Mouse (Mus musculus) limb, embryonic 10.5 days (tissue): ENCODE results near the gene Gipc3. TPM values are rescaled to one million over a fixed set of nuclear protein-coding genes. Genes with fewer than 3 reads are reported as not detected.

Experiments
- DNase-seq: peaks from one replicate; pipeline ENCODE4 v3.0.0-alpha.2; 2017; ENCODE audit warnings: low spot score
- H3K27ac ChIP-seq: fragments of 300-500 bp; sonication (generic); 2 replicates; pipeline ENCODE4 v1.5.1; 2016; ENCODE audit warnings: mild to moderate bottlenecking
- H3K27me3 ChIP-seq: fragments of 300-500 bp; sonication (generic); 2 replicates; pipeline ENCODE4 v1.6.1; 2016; ENCODE audit warnings: low read depth, mild to moderate bottlenecking; ENCODE audit not compliant: poor library complexity, severe bottlenecking
- H3K36me3 ChIP-seq: fragments of 300-500 bp; sonication (generic); 2 replicates; pipeline ENCODE4 v1.6.1; 2016; ENCODE audit warnings: mild to moderate bottlenecking, moderate library complexity
- H3K4me1 ChIP-seq: fragments of 300-500 bp; sonication (generic); 2 replicates; pipeline ENCODE4 v1.6.1; 2016
- H3K4me3 ChIP-seq: fragments of 300-500 bp; sonication (generic); 2 replicates; pipeline ENCODE4 v1.5.1; 2016; ENCODE audit warnings: mild to moderate bottlenecking, moderate library complexity
- H3K9me3 ChIP-seq: fragments of 300-500 bp; sonication (generic); replicated peaks from 2 replicates; pipeline ENCODE4 v1.6.1; 2016; ENCODE audit warnings: mild to moderate bottlenecking
- WGBS: fragments of 180-500 bp; shearing (Covaris S2); methylation state at CpG from one replicate; pipeline ENCODE4 v1.1.7; 2016; 5-methylcytosine and 5-hydroxymethylcytosine counted together
- polyA plus RNA-seq: library from polyadenylated mRNA; unstranded; fragments of >200 nt; fragmentation: Nextera tagmentation; extraction: Ambion mirVana; gene quantifications from 2 replicates; pipeline ENCODE4 v1.2.1, GENCODE M21; 2016

The Gipc3 gene
- polyA plus RNA-seq, 1 experiment from 2014 or later, result 0.09 TPM

DNA sequence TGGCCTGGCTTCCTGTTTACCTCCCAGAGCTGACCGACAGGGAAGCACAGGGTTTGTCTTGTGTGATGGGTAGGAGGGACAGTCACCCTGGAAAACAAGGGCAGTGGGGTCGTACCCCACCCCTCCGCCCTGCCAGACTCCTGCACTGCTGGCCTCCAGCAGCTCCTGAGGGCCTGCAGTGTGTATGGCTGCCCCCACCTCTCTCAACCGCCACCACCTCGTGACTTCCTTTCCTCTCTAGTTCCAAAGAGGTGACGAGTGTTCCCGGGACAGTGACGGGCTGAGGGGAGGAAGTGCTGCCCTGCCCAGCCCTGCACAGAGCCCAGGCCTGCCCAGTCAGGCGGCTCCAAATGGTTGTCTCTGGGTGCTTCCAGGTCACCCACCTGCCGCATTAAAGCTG lies 45.2 kb downstream of the Gipc3 start:
- Histone ChIP-seq H3K4me1 (peaks cover 72% of the 10 kb centered on the region), H3K27ac (0 out of 2 replicates have a peak overlapping the region, but pooled peaks have one; percentile 19), H3K27me3 (no peaks in the 10 kb centered on the region), H3K9me3 (no peaks in the 10 kb centered on the region), H3K36me3 (peaks cover 43% of the 10 kb centered on the region), H3K4me3 (0 out of 2 replicates have a peak overlapping the region, but pooled peaks have one; percentile 2)
- WGBS, result 45% methylated on average over 10 of the region's 10 CpGs
- DNase-seq, result no peak

DNA sequence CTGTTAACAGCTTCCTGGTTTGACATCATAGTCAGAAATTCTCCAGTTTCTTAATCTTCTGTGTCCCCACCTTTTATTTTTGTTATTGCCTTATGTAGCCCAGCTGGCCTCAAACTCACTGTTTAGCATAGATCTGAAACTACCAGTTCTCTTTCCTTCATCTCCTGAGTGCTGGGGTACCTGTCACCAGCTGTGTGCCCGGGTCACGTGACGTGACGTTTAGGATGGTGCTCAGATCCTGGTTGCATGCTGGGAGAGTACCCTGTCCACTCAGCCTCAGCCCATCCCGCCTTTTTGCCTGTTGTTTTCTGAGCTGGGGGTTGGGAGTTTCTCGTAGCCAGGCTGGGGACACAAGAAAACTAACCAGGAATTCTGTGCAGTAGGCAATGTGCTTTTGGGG lies 45.8 kb downstream of the Gipc3 start:
- Histone ChIP-seq H3K36me3 (peaks cover 40% of the 10 kb centered on the region), H3K27me3 (peaks cover 2% of the 10 kb centered on the region), H3K4me1 (peaks cover 66% of the 10 kb centered on the region), H3K27ac (peak overlapping the region; percentile 19; the same call in 1 of the 2 replicates), H3K9me3 (no peaks in the 10 kb centered on the region), H3K4me3 (peak overlapping the region; percentile 2; the same call in 1 of the 2 replicates)
- WGBS, result 80% methylated on average over 6 of the region's 6 CpGs
- DNase-seq, result no peak

- WGBS, result 94% methylated on average over 6 of the region's 6 CpGs
- Histone ChIP-seq H3K4me3 (no peak overlapping the region), H3K9me3 (no peaks in the 10 kb centered on the region), H3K4me1 (peaks cover 56% of the 10 kb centered on the region), H3K27me3 (peaks cover 23% of the 10 kb centered on the region), H3K36me3 (peaks cover 31% of the 10 kb centered on the region), H3K27ac (no peak overlapping the region)
- no peak for DNase-seq
These were observed 47.9 kb downstream of the Gipc3 start for GRCm38 (mm10) chr10:81295185-81295584.

- no peaks in the 10 kb centered on the region for H3K9me3 ChIP-seq
- H3K4me1 ChIP-seq, result peaks cover 48% of the 10 kb centered on the region
- DNase-seq, result no peak
These were observed 48.6 kb downstream of the Gipc3 start for GRCm38 (mm10) chr10:81294442-81294841.

GRCm38 (mm10) chr10:81293334-81294030 lies 49.6 kb downstream of the Gipc3 start:
- Histone ChIP-seq H3K4me3 (peak overlapping the region; percentile 83), H3K9me3 (no peaks in the 10 kb centered on the region), H3K27me3 (peaks cover 35% of the 10 kb centered on the region), H3K4me1 (peaks cover 39% of the 10 kb centered on the region), H3K36me3 (peaks cover 27% of the 10 kb centered on the region), H3K27ac (peak overlapping the region; percentile 96)
- 5% methylated on average over 25 of the region's 25 CpGs for WGBS
- DNase-seq, result no peak

More at GRCm38 (mm10) chr10:81294442-81294841, 48.6 kb downstream of the Gipc3 start:
- Histone ChIP-seq H3K4me3 (peak overlapping the region; percentile 83), H3K36me3 (peaks cover 31% of the 10 kb centered on the region), H3K27ac (peak overlapping the region; percentile 96; the same call in 1 of the 2 replicates), H3K27me3 (peaks cover 30% of the 10 kb centered on the region)
- WGBS, result 58% methylated on average over 8 of the region's 8 CpGs

DNA sequence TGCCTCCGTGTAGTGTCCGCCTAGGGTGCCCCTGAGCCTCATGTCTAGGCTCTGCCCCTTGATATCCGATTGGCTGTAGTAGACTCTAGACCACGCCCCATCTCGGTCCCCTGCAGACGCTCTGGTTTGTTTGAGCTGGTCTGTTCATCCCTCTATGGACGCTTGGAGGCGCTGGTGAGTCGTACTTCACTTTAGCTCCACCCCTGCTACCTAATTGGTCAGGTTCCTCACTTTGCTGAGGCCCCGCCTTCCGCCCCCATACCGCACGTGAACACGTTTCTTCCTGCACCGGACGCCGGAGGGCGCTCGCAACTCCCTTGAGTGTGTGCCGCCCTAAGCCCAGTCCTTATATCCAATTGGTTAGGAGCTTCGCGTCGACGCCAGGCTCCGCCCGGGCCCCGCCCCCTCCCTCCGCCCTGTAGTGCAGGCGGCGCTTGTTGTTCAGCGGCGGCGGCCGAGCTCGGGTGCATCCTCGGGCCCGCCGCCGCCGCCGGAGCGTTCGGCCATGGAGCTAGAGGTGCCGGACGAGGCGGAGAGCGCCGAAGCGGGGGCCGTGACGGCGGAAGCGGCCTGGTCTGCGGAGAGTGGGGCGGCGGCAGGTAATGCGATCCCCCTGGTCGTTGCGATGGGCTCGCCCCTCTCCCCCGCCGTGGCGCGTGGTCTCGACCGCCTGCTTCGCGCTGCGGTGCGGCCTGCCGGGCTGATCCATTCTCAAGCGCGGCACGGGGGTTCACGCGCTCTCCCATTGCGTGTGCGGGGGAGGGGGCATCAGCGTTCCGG lies 50.3 kb downstream of the Gipc3 start, which contains the start of gene Pip5k1c:
Pip5k1c (plus strand) TSS at position 410 of the 780 bp plus-strand sequence.
- Histone ChIP-seq H3K27ac (peak within 1 kb of the TSS; percentile 96), H3K4me1 (peaks cover 33% of the 10 kb centered on the region)

GRCm38 (mm10) chr10:81291511-81292104 lies 51.5 kb downstream of the Gipc3 start, which contains the start of gene Tjp3:
Tjp3 (minus strand) TSS chr10:81291581.
- Histone ChIP-seq H3K27ac (no peak within 1 kb of the TSS), H3K27me3 (peaks cover 52% of the 10 kb centered on the region), H3K4me3 (peak within 1 kb of the TSS; percentile 83), H3K4me1 (peaks cover 28% of the 10 kb centered on the region), H3K36me3 (peaks cover 18% of the 10 kb centered on the region), H3K9me3 (no peaks in the 10 kb centered on the region)
- WGBS, result 76% methylated on average over 9 of the region's 9 CpGs
- no peak for DNase-seq

More for the DNA sequence above, 50.3 kb downstream of the Gipc3 start, which contains the start of gene Pip5k1c:
- Histone ChIP-seq H3K27me3 (peaks cover 41% of the 10 kb centered on the region), H3K9me3 (no peaks in the 10 kb centered on the region), H3K36me3 (peaks cover 21% of the 10 kb centered on the region), H3K4me3 (peak within 1 kb of the TSS; percentile 83)
- peak; percentile 98 for DNase-seq
- under 1% methylated on average over 76 of the region's 80 CpGs for whole genome bisulfite sequencing

DNA sequence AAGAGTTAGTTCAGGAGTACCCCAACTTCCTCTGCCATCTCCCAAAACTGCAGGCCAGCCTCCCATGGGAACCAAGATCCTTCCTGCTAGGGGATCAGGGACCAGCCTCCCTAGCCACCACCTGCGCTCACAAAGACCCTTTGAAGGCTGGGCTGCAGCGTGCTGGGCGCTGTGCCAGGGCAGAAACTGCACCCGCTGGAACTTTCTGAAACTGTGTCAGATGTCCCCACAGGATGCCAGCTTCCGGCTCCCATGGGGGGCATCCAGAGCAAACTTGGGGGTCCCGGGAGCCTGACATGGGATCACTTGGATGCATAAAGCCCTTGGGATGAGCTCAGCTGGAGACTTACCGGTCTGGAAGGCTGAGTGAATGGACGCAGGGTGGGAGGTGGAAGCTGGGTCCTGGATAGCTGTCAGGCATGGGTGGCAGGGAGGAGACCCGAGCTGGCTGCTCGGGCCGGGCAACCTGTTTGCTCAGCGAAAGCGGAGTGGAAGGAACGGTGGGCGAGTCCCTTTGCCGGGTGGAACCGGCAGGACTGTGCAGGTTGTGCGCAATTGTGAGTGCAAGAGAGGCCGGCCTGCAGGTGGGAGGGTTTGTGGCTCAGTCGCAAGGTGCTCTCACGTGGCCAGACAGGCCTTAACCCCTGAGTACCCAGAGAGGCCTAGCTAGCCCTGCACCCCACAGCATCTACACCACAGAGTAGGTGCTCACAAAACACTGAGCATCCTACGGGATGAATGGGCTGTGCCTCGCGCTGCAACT lies 52.2 kb downstream of the Gipc3 start:
- Histone ChIP-seq H3K27me3 (peaks cover 59% of the 10 kb centered on the region), H3K4me1 (peaks cover 34% of the 10 kb centered on the region), H3K36me3 (peaks cover 11% of the 10 kb centered on the region), H3K27ac (no peak overlapping the region), H3K4me3 (no peak overlapping the region), H3K9me3 (no peaks in the 10 kb centered on the region)
- 13% methylated on average over 24 of the region's 24 CpGs for WGBS
- no peak for DNase-seq

DNA sequence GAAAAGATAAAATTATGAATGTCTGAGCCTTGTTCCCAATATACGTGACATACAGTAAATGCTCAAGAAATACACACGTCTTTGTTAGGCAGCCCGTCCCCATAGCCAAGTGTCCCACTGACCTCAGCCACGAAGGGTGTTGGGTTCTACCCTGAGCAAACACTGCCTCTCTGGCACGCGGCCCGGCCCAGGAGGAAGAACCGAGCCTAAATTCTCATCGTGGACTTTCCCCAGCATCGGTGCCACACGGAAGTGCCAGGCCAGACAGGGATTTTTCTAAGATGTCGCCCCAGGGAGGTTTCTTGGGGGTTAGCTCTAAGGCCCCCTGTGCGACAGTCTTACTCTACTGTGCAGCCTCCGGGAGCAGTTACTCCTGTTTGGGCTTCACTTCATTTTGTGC lies 53.3 kb downstream of the Gipc3 start:
- no peak for DNase-seq
- no peaks in the 10 kb centered on the region for H3K36me3 ChIP-seq
- peaks cover 69% of the 10 kb centered on the region for H3K27me3 ChIP-seq
- no peak overlapping the region for H3K27ac ChIP-seq
- H3K9me3 ChIP-seq, result no peaks in the 10 kb centered on the region
- 61% methylated on average over 14 of the region's 14 CpGs for WGBS
- peaks cover 35% of the 10 kb centered on the region for H3K4me1 ChIP-seq
- H3K4me3 ChIP-seq, result no peak overlapping the region

GRCm38 (mm10) chr10:81289278-81289677 lies 53.8 kb downstream of the Gipc3 start:
- H3K4me1 ChIP-seq, result peaks cover 33% of the 10 kb centered on the region
- 4% methylated on average over 7 of the region's 7 CpGs for WGBS
- no peaks in the 10 kb centered on the region for H3K36me3 ChIP-seq
- peak; percentile 83 for DNase-seq
- peaks cover 75% of the 10 kb centered on the region for H3K27me3 ChIP-seq
- no peak overlapping the region for H3K27ac ChIP-seq
- H3K4me3 ChIP-seq, result no peak overlapping the region
- no peaks in the 10 kb centered on the region for H3K9me3 ChIP-seq

GRCm38 (mm10) chr10:81288601-81289000 lies 54.5 kb downstream of the Gipc3 start:
- 30% methylated on average over 6 of the region's 6 CpGs for WGBS
- H3K4me1 ChIP-seq, result peaks cover 29% of the 10 kb centered on the region
- H3K36me3 ChIP-seq, result no peaks in the 10 kb centered on the region
- H3K27ac ChIP-seq, result no peak overlapping the region
- H3K9me3 ChIP-seq, result no peaks in the 10 kb centered on the region
- no peak for DNase-seq
- peaks cover 81% of the 10 kb centered on the region for H3K27me3 ChIP-seq
- H3K4me3 ChIP-seq, result no peak overlapping the region

DNA sequence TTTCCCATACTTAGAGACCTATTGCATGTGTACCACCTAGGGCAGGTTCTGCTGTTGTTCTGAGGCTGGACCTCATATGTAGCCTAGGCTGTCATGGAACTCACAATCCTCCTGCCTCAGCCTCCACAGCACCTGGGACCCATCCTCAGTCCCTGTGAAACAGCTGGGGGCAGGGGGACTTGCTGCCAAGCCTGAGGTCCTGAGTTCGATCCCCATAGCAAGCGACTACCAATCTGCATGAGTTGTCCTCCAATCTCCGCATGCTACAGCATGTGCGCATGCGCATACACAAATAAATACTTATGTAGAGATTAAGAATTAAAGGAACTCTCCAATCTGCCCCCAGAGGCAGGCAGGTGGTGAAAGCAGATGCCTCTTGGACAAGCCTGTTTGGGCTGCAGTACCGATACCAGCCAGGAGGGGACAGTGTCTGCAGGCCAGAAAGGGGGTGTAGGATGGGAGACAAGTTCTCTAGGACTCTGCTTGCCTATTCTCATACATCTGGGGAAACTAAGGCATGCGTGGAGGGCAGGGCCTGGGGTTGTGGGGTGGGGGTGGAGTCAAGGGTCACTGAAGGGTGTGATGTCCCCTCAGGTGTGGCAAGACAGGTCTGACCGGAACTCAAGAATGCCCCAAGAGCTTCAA lies 55.4 kb downstream of the Gipc3 start:
- no peak overlapping the region for H3K4me3 ChIP-seq
- peaks cover 26% of the 10 kb centered on the region for H3K4me1 ChIP-seq
- WGBS, result 52% methylated on average over 8 of the region's 8 CpGs
- H3K36me3 ChIP-seq, result no peaks in the 10 kb centered on the region
- peaks cover 91% of the 10 kb centered on the region for H3K27me3 ChIP-seq
- no peak overlapping the region for H3K27ac ChIP-seq
- no peaks in the 10 kb centered on the region for H3K9me3 ChIP-seq
- peak; percentile 71 for DNase-seq
